Comparison of ENCODE assay signal across 8 mouse cellular contexts in the genomic region with DNA sequence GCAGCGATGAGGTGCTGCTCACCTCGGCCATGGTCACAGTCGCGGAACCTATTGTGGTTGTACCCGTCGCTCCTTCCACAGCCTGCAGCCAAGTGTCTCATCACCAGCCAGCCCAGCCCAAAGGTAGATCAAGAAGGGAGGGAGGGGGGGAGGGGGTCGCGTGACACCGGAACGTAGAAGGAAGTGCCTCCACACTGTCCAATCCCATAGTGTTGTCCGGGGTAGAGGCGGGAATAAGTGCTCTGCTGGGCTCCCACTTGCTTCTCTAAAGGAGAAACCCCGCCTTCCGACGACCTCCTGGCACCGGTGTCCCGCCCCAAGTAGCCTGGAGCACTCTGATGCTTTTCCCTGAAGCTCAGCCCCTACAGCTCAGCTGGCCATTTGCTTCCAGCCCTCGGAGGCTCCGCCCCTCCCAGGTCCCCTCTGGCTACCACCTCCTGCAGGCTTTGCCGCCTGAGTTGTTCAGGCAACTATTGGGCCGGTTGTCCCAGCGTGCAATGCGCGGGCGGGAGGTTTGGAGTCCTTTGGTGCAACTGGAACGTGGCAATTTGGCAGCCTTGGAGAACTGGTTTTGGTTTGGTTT. TPM values are rescaled to one million over a fixed set of nuclear protein-coding genes. Genes with fewer than 3 reads are reported as not detected.
A peak's percentile ranks its signal among the peaks of the same experiment; 100 is the strongest.
DNase-seq lines count a peak whose midpoint lies in the region; ATAC-seq and TF ChIP-seq lines count a peak whose summit lies in the region.

Gene Mospd2, minus strand, starts transcription at position 183 of the 583 bp plus-strand sequence.
Gene Fancb, plus strand, starts transcription at position 400 of the 583 bp plus-strand sequence.

- H3K36me3 ChIP-seq in ES-Bruce4 (ENCODE audit: control insufficient read depth, insufficient read depth, low read length, poor library complexity, severe bottlenecking), result no peaks in the 10 kb centered on the region
- H3K36me3 ChIP-seq in forebrain, embryonic 13.5 days (ENCODE audit: poor library complexity, severe bottlenecking), result no peaks in the 10 kb centered on the region
- H3K36me3 ChIP-seq in neural tube, embryonic 15.5 days, result no peaks in the 10 kb centered on the region

- H3K9me3 ChIP-seq in ES-Bruce4 (replicated peaks; ENCODE audit: control insufficient read depth, insufficient read depth, low read length, poor library complexity, severe bottlenecking), result no peaks in the 10 kb centered on the region
- H3K9me3 ChIP-seq in forebrain, embryonic 13.5 days (replicated peaks), result no peaks in the 10 kb centered on the region
- no peaks in the 10 kb centered on the region for H3K9me3 ChIP-seq in neural tube, embryonic 15.5 days (replicated peaks)

- H3K27me3 ChIP-seq in ES-Bruce4 (ENCODE audit: control insufficient read depth, insufficient read depth, low read length, poor library complexity, severe bottlenecking), result no peaks in the 10 kb centered on the region
- H3K27me3 ChIP-seq in forebrain, embryonic 13.5 days, result no peaks in the 10 kb centered on the region
- no peaks in the 10 kb centered on the region for H3K27me3 ChIP-seq in neural tube, embryonic 15.5 days (replicated peaks)

- TF ChIP-seq CTCF in ES-Bruce4 (IDR thresholded peaks at IDR 0.05; ENCODE audit: low read depth, low read length), result no peak

- TF ChIP-seq EP300 in ES-Bruce4 (IDR thresholded peaks at IDR 0.05; ENCODE audit: insufficient read depth, low read depth, low read length), result no peak

- DNase-seq in heart, postnatal 14 days, result peak; percentile 79 to 83
- DNase-seq in layer of hippocampus, adult 11-12 months (ENCODE audit: low spot score), result peak; percentile 87
- peak; percentile 96 for DNase-seq in lung, adult 18-20 months
- DNase-seq in testis, postnatal 14 days (ENCODE audit: low spot score), result peak; percentile 87

- peak within 1 kb of the TSS; percentile 67 for H3K27ac ChIP-seq in ES-Bruce4 (ENCODE audit: insufficient read depth, low read length)
- peak within 1 kb of the TSS; percentile 48; the same call in 1 of the 2 replicates for H3K27ac ChIP-seq in forebrain, embryonic 13.5 days
- H3K27ac ChIP-seq in neural tube, embryonic 15.5 days (replicated peaks), result peak within 1 kb of the TSS; percentile 76

- H3K4me1 ChIP-seq in ES-Bruce4 (ENCODE audit: control insufficient read depth, insufficient read depth, low read length), result peaks cover 2% of the 10 kb centered on the region
- H3K4me1 ChIP-seq in forebrain, embryonic 13.5 days, result peaks cover 11% of the 10 kb centered on the region
- H3K4me1 ChIP-seq in neural tube, embryonic 15.5 days, result peaks cover 12% of the 10 kb centered on the region; the same call in 1 of the 2 replicates

- peak; percentile 100 for ATAC-seq in cerebellum, adult (ENCODE audit: insufficient number of reproducible peaks, low FRiP score, low TSS enrichment)
- peak; percentile 100 for ATAC-seq in forebrain, embryonic 13.5 days
- ATAC-seq in neural tube, embryonic 15.5 days (ENCODE audit: low FRiP score), result peak; percentile 99

- TF ChIP-seq POLR2A in ES-Bruce4 (IDR thresholded peaks at IDR 0.05; ENCODE audit: insufficient read depth, low read length), result peak; percentile 14

- peak within 1 kb of the TSS; percentile 90 for H3K4me3 ChIP-seq in ES-Bruce4 (ENCODE audit: low read depth, low read length)
- peak within 1 kb of the TSS; percentile 52 for H3K4me3 ChIP-seq in forebrain, embryonic 13.5 days
- peak within 1 kb of the TSS; percentile 57 for H3K4me3 ChIP-seq in neural tube, embryonic 15.5 days (replicated peaks)

- peak within 1 kb of the TSS; percentile 74 for H3K9ac ChIP-seq in ES-Bruce4 (ENCODE audit: low read depth, poor library complexity, severe bottlenecking)
- H3K9ac ChIP-seq in forebrain, embryonic 13.5 days, result peak within 1 kb of the TSS; percentile 65
- H3K9ac ChIP-seq in neural tube, embryonic 15.5 days (replicated peaks), result peak within 1 kb of the TSS; percentile 57

- H3K4me2 ChIP-seq in forebrain, embryonic 13.5 days, result peak within 1 kb of the TSS; percentile 58
- peak within 1 kb of the TSS; percentile 57 for H3K4me2 ChIP-seq in neural tube, embryonic 15.5 days

- WGBS in forebrain, embryonic 13.5 days, result 12% methylated on average over 24 of the region's 26 CpGs
- 14% methylated on average over 26 of the region's 26 CpGs for WGBS in neural tube, embryonic 15.5 days

- intact Hi-C loops in heart, postnatal 14 days (cut with DNase I), result no loop called here

RNA-seq across cellular contexts. Expression of gene Mospd2, which starts in this region (rescaled TPM):
- polyA plus RNA-seq in ES-Bruce4 (2011; ENCODE audit: insufficient read depth, insufficient read length, low read depth, missing spikeins), result 30.5 and 37.8 TPM in 2 replicates
- polyA plus RNA-seq in forebrain, embryonic 13.5 days (2015; fragmentation: Nextera tagmentation; extraction: Ambion mirVana), result 15.1 and 15.6 TPM in 2 replicates
- 10 to 100 TPM; 15.0 to 15.4 TPM for total RNA-seq in heart, postnatal 14 days (2021)
- 18.0 and 18.9 TPM in 2 replicates for polyA plus RNA-seq in neural tube, embryonic 15.5 days (2015; fragmentation: Nextera tagmentation; extraction: Ambion mirVana)

RNA-seq across cellular contexts. Expression of gene Fancb, which starts in this region (rescaled TPM):
- 11.2 and 11.6 TPM in 2 replicates for polyA plus RNA-seq in ES-Bruce4 (2011; ENCODE audit: insufficient read depth, insufficient read length, low read depth, missing spikeins)
- polyA plus RNA-seq in forebrain, embryonic 13.5 days (2015; fragmentation: Nextera tagmentation; extraction: Ambion mirVana), result 7.2 and 7.7 TPM in 2 replicates
- 1 to 10 TPM in 1 of 2 experiments, under 1 TPM in 1; 0.62 to 1.0 TPM for total RNA-seq in heart, postnatal 14 days (2021)
- 3.0 and 3.9 TPM in 2 replicates for polyA plus RNA-seq in neural tube, embryonic 15.5 days (2015; fragmentation: Nextera tagmentation; extraction: Ambion mirVana)

Comparison
In these comparisons a context has a peak if more than half of its experiments do, and no peak if none do; other contexts are left out.
1. Peak in every context shown above with its lines: DNase-seq, ATAC-seq, H3K4me3 ChIP-seq and H3K27ac ChIP-seq.